Mouse (Mus musculus) retina, postnatal 1 day (tissue): ENCODE measurements at regions not wholly inside any gene's neighbourhood (a gene's known extent, or its start where the extent isn't known, plus 50 kb on each side); places are given as distances from the start of the nearest gene placed in this dataset.
A peak's percentile ranks its signal among the peaks of the same experiment; 100 is the strongest.

ENCODE experiments used
- DNase-seq: peaks from one replicate; pipeline ENCODE4 v3.0.0-alpha.2; 2012

GRCm38 (mm10) chr4:55805255-55806051 lies 273.2 kb upstream of the Klf4 start:
- DNase-seq: no peak

GRCm38 (mm10) chr4:55802101-55802500 lies 269.8 kb upstream of the Klf4 start:
- no peak for DNase-seq

GRCm38 (mm10) chr4:55798099-55798498 lies 265.8 kb upstream of the Klf4 start:
- no peak for DNase-seq

- DNase-seq: no peak
Measured at GRCm38 (mm10) chr4:55781329-55781847, 249.1 kb upstream of the Klf4 start.

- DNase-seq: no peak
Measured at GRCm38 (mm10) chr4:55779581-55779980, 247.3 kb upstream of the Klf4 start.

GRCm38 (mm10) chr4:55775858-55776257 lies 243.6 kb upstream of the Klf4 start:
- no peak for DNase-seq

GRCm38 (mm10) chr4:55774571-55774970 lies 242.3 kb upstream of the Klf4 start:
- no peak for DNase-seq

GRCm38 (mm10) chr4:55769656-55770055 lies 237.4 kb upstream of the Klf4 start:
- DNase-seq: no peak

- DNase-seq: no peak
Measured at GRCm38 (mm10) chr4:55768325-55768724, 236.1 kb upstream of the Klf4 start.

GRCm38 (mm10) chr4:55767133-55767532 lies 234.9 kb upstream of the Klf4 start:
- DNase-seq: no peak

- no peak for DNase-seq
Measured at GRCm38 (mm10) chr4:55765780-55766179, 233.5 kb upstream of the Klf4 start.

- DNase-seq: no peak
Measured at GRCm38 (mm10) chr4:55763112-55763511, 230.8 kb upstream of the Klf4 start.

GRCm38 (mm10) chr4:55762389-55762788 lies 230.1 kb upstream of the Klf4 start:
- no peak for DNase-seq

GRCm38 (mm10) chr4:55757148-55757927 lies 225.1 kb upstream of the Klf4 start:
- peak; percentile 51 for DNase-seq

GRCm38 (mm10) chr4:55749949-55750600 lies 217.8 kb upstream of the Klf4 start:
- no peak for DNase-seq

GRCm38 (mm10) chr4:55741355-55741754 lies 209.1 kb upstream of the Klf4 start:
- DNase-seq: no peak

- no peak for DNase-seq
Measured at GRCm38 (mm10) chr4:55740062-55740461, 207.8 kb upstream of the Klf4 start.

GRCm38 (mm10) chr4:55738714-55739113 lies 206.4 kb upstream of the Klf4 start:
- DNase-seq: no peak

GRCm38 (mm10) chr4:55735453-55735852 lies 203.2 kb upstream of the Klf4 start:
- no peak for DNase-seq

GRCm38 (mm10) chr4:55734331-55734730 lies 202.1 kb upstream of the Klf4 start:
- no peak for DNase-seq

GRCm38 (mm10) chr4:55733223-55733622 lies 201.0 kb upstream of the Klf4 start:
- no peak for DNase-seq

- DNase-seq: no peak
Measured at GRCm38 (mm10) chr4:55732006-55732405, 199.7 kb upstream of the Klf4 start.

- no peak for DNase-seq
Measured at GRCm38 (mm10) chr4:55730266-55730665, 198.0 kb upstream of the Klf4 start.
